Mouse (Mus musculus) bone marrow, adult 2 months (tissue): Measurements from ENCODE around the gene Aym1.

Experiments used
- CTCF ChIP-seq: fragments of 200-500 bp; IDR thresholded peaks from 2 replicates; pipeline ENCODE4 v1.5.1; 2011; ENCODE audit warnings: low read length, control low read depth; ENCODE audit not compliant: control insufficient read depth, insufficient read depth
- POLR2A ChIP-seq: fragments of 200-500 bp; IDR thresholded peaks from 2 replicates; pipeline ENCODE4 v1.6.1; 2011; ENCODE audit warnings: low read depth, mild to moderate bottlenecking, control low read depth, low read length, borderline replicate concordance; ENCODE audit not compliant: control insufficient read depth

- peak; percentile 49 for TF ChIP-seq CTCF
- TF ChIP-seq POLR2A: no peak
These were observed 16.2 kb downstream of the Aym1 start for GRCm38 (mm10) chr5:113372995-113373950.
